Mouse (Mus musculus): ENCODE data around the gene Ntf5.
"Not testable (repeated sequence)": the region's sequence is repeated elsewhere in the genome, so short reads cannot be mapped to it uniquely, and the experiment has no call there.

The Ntf5 gene

DNA sequence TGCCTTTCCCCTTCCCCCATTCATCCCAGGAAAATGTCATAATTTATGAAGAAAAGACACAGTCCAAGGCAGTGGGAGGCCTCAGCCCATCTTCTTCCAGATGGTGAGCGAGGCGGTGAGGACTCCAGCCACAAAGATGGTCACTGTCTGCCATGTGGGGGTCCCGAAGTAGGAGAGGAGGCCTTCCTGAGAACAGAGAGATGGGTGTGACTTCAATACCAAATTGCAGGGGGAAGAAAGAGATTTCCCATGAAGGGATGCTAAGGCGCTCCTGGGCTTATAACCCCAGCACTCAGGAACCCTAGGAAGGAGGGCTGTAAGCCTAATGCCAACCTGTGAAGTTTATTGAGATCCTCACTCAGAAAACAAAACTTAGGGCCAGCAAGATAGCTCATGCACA, 48.3 kb downstream of the Ntf5 start:
- no peak for DNase-seq (ENCODE audit: low read depth in 2 of 2, low spot score in 2 of 2)

DNA sequence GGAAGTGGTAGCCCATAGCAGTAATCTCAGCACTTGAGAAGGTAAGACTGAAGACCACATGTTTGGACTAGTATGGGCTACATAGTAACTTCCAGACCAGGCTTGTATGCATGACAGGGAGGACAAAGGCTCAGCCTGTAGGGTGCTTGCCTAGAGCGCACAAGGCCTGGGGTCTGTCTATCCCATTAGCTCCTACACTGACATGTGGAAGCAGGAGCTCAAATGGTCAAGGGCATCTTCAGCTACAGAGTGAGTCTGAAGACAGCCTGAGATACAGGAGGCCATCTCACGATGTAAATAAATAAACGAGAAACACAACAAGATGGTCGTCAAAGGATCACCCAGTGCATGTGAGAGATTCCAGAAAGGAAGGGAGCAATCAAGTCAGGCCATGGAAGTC, 48.8 kb downstream of the Ntf5 start:
- DNase-seq (ENCODE audit: low read depth in 2 of 2, low spot score in 2 of 2) = no peak

DNA sequence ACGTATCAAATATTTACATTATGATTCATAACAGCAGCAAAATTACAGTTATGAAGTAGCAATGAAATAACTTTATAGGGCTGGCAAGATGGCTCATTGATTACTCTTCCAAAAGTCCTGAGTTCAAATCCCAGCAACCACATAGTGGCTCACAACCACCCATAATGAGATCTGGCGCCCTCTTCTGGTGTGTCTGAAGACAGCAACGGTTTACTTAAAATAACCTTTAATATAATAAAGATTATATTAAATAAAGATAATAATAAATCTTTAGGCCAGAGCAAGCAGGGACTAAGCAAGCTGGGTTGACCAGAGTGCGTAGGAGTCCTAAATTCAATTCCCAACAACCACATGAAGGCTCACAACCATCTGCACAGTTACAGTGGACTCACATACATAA, 49.4 kb downstream of the Ntf5 start:
- DNase-seq (ENCODE audit: low read depth in 2 of 2, low spot score in 2 of 2) = not testable (repeated sequence)

DNA sequence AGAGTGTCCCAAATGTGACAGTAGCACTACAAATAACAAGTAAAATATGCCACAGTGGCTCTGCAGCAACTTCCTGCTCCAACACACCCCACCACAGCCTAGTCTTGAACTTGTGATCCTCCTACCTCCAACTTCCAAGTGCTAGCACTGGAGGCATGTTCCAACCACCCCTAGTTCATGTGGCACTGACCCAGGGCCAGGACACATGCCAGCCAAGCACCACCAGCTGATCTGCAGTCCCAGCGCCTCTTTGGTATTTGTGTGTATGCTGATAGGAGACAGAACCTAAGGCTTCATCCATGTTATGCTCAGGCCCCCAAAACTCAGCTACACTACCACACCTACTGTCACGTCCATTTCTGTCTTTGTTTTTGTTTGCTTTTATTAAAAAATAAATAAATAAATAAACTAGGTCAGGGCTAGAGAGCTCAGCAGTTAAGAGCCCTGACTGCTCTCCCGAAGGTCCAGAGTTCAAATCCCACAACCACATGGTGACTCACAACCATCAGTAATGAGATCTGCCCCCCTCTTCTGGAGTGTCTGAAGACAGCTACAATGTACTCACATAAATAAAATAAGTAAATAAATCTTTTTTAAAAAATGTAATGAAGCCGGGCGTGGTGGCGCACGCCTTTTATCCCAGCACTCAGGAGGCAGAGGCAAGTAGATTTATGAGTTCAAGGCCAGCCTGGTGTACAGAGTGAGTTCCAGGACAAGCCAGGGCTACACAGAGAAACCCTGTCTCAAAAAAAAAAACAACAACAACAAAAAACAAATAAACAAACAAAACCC, 50.7 kb downstream of the Ntf5 start:
- no peak for DNase-seq (ENCODE audit: low read depth in 2 of 2, low spot score in 2 of 2)

DNA sequence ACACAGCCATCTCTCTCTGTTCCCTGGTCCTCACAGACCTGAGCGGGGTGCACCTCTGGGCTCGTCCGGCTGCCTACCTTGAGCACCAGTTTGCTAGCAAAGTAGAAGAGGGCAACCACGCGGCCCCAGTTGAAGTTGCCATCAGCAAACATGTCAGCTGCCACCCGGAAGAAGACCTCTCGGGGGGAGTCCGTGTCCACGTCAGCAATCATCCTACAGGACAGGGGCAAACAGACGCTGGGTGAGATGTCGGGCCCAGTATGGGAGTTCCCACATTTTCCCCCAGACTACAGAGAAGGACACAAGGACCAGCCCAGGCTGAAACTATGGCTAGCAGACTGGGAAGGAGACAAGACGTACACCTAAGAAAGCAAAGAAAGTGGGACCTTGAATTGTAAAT, 51.6 kb downstream of the Ntf5 start:
- DNase-seq (ENCODE audit: low read depth in 2 of 2, low spot score in 2 of 2) = no peak

DNA sequence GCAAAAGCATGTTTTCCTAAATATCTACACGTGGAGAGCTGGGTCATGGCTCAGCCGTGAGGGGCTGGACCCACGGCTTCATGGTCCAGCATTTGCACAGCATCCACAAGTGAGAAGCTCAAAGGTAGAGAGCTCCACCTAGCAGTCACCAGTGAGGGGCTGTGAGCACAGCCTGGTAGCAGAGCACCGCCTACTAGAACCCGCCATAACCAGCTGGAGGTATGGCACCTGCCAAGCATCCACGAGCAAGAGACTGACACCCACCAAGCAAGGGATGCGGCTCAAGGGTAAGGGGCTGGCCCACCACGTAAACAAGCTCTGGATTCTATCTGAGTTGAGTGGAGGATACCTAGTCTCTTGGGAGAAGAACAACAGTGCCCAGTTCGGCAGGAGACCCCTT, 52.1 kb downstream of the Ntf5 start:
- DNase-seq (ENCODE audit: low read depth in 2 of 2, low spot score in 2 of 2) = no peak

DNA sequence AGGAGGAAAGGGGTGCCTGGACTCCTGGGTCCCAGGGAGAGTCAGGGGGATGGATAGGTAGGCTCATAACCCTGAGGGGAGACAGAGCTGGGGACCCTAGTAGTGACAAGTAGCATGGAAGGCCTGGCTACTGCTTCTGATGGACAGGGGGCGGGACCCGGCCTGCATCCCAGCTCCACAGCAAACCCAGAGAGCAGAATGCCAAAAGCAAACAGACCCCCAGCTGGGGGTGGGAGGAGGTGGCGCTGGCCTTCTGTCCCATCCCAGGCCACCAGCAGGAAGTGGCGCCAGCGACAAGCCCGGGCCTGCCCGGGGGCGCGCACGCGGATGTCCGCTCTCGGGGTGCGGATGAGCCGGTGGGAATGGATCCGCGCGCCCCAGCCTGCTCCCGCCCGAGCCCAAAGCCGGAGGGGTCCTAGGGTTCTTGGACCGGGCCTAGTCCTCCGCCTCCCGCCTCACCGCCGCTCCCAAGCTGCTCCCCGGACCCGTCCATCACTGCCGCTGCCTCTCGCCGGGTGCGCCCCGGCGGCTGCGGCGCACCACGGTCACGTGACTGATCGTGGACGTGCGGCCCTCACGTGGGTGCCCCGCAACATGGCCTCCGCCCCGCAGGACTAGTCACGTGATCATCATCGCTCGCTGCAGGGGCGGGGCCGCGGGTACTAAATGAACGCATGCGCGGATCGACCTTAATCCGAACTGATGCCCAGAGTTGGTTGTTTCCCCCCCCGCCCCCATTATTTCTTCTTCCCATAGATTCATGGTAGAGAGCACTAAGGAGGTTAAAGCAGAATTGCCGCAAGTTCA, 53.0 kb downstream of the Ntf5 start, which contains the start of gene Bax:
Gene Bax (minus strand): TSS at position 616 of the 807 bp plus-strand sequence.
- peak; percentile 83 to 91 for DNase-seq (ENCODE audit: low read depth in 2 of 2, low spot score in 2 of 2)
